Mouse (Mus musculus) forelimb bud, embryonic 11.5 days (tissue): ENCODE results near the gene Magea2.
"Not testable (repeated sequence)": the region's sequence is repeated elsewhere in the genome, so short reads cannot be mapped to it uniquely, and the experiment has no call there.

Experiments
- DNase-seq: peaks from one replicate; pipeline ENCODE4 v3.0.0-alpha.2; 2012; ENCODE audit warnings: low read depth, low spot score

Gene Magea2

DNA sequence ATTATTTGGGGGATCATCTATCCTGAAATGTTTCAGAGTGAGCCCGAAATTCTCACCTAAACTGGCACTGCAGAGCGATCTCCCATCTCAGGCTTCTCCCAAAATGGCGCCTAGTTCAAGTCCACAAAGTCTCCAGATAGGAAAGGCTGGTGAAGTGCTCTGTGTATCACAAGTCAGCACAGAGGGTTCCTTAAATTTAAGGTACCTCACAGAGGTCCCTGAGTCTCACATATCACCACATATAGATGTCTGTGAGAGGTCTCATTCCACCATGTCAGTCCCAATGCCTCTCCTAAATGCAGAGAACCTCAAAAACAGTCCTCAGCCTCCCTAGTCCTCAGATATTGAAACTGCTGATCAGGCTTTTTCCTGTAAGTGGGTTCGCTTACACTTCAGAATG lies at the start of gene Magea2:
TSS of gene Magea2 (minus strand) at position 101 of the 400 bp plus-strand sequence.
- DNase-seq = not testable (repeated sequence)

DNA sequence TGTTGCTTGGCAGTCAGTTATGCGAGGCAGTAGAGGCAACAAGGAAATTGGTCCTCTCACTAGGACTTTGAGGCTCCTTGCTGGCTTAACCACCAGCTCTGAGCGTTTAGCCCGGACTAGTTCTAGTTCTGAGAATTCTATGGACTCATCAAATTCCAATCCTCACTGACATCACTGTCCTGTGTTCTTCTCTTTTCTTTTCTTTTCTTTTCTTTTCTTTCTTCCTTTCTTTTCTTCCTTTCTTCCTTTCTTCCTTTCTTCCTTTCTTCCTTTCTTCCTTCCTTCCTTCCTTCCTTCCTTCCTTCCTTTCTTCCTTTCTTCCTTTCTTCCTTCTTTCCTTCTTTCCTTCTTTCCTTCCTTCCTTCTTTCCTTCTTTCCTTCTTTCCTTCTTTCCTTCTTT lies 34.8 kb upstream of the Magea2 start, which contains the start of gene Cldn34b2:
TSS of gene Cldn34b2 (minus strand) at position 101 of the 400 bp plus-strand sequence.
- DNase-seq = not testable (repeated sequence)

DNA sequence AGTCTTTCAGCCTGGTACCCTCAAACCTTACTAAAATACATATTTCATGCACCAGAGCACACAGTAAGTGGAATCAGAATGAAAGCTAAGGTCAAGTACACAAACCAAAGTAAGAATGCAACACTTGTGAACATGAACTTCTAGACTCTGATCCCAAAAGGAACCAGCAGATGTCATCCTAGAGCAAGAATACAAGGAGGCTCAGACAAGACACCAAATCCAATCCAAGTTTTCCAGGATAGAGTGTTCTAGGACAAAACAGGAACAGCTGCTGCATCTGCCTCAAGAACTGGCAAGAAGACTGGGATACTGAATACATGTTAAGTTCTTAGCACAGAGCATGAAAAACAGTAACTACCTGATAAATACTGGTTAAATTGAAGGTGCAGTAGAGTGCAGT lies 4.6 kb upstream of the Magea2 start:
- DNase-seq = no peak

DNA sequence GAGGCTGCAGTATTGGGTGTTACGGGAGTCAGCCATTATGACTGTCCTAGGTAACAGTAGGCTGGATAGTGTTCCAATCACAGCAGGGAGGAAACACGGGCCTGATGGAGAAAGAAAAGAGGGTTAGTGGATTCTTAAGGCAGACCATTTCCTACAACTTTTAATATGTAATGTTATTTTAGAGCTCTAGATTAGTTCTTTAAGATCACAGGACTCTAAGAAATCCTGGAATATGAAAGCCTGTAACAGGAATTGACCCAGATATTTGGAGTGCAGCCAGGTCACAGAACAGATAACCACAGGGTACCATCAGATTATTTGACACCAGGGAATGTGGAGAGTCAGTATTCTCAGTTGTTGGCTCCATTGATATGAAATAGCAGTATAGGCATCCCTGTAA lies 3.8 kb downstream of the Magea2 start, which contains the start of gene Magea1:
TSS of gene Magea1 (minus strand) at position 101 of the 400 bp plus-strand sequence.
- not testable (repeated sequence) for DNase-seq

DNA sequence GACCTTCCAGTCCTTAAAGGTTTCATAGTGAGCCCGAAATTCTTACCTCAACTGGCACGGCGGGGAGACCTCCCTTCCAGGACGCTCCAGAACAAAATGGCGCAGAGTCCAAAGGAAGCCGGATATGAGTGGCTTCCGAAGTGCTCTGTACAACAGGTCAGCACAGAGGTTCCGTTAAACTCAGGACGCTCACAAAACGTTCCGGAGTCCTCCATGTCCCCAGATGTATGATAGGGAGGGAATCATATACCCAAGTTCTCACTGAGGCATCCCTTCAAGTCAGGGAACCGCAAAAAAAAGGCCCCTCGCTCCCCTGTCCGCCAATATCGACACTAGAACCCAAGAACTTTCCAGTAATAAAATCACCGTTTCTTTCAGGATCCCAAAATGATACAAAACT lies 30.4 kb downstream of the Magea2 start, which contains the start of gene Magea5:
TSS of gene Magea5 (minus strand) at position 101 of the 400 bp plus-strand sequence.
- DNase-seq = not testable (repeated sequence)

DNA sequence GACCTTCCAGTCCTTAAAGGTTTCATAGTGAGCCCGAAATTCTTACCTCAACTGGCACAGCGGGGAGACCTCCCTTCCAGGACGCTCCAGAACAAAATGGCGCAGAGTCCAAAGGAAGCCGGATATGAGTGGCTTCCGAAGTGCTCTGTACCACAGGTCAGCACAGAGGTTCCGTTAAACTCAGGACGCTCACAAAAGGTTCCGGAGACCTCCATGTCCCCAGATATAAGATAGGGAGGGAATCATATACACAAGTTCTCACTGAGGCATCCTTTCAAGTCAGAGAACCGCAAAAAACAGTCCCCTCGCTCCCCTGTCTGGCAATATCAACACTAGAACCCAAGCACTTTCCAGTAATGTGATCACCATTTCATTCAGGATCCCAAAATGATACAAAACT lies 97.7 kb downstream of the Magea2 start, which contains the start of gene Magea8:
TSS of gene Magea8 (minus strand) at position 101 of the 400 bp plus-strand sequence.
- DNase-seq = not testable (repeated sequence)
